Mouse (Mus musculus) small intestine, adult 2 months (tissue): ENCODE measurements around the gene Fam120b. TPM values are rescaled to one million over a fixed set of nuclear protein-coding genes. Genes with fewer than 3 reads are reported as not detected.
A peak's percentile ranks its signal among the peaks of the same experiment; 100 is the strongest.

ENCODE experiments used
- H3K27ac ChIP-seq: fragments of 200-500 bp; 2 replicates; pipeline ENCODE4 v1.5.1; 2012; ENCODE audit warnings: low read depth, low read length, control low read depth, inconsistent platforms; ENCODE audit not compliant: insufficient read depth
- H3K27me3 ChIP-seq: fragments of 200-500 bp; 2 replicates; pipeline ENCODE4 v1.6.1; 2012; ENCODE audit warnings: mild to moderate bottlenecking, moderate library complexity, low read length, inconsistent platforms; ENCODE audit not compliant: control insufficient read depth, insufficient read depth
- H3K36me3 ChIP-seq: fragments of 200-500 bp; 2 replicates; pipeline ENCODE4 v1.6.1; 2012; ENCODE audit warnings: mild to moderate bottlenecking, low read length, control low read depth, inconsistent platforms; ENCODE audit not compliant: control insufficient read depth, insufficient read depth
- H3K4me1 ChIP-seq: fragments of 200-500 bp; 2 replicates; pipeline ENCODE4 v1.6.1; 2012; ENCODE audit warnings: low read length, inconsistent platforms, mixed read lengths; ENCODE audit not compliant: control insufficient read depth, insufficient read depth, insufficient read length
- H3K4me3 ChIP-seq: fragments of 200-500 bp; 2 replicates; pipeline ENCODE4 v1.5.1; 2012; ENCODE audit warnings: low read depth, mild to moderate bottlenecking, control low read depth, inconsistent platforms, low read length, moderate library complexity
- CTCF ChIP-seq: fragments of 200-500 bp; IDR thresholded peaks from 2 replicates; pipeline ENCODE4 v1.5.1; 2012; ENCODE audit warnings: low read depth, mild to moderate bottlenecking, control low read depth, inconsistent platforms, low read length, moderate library complexity, mixed read lengths; ENCODE audit not compliant: insufficient replicate concordance, insufficient read length; ENCODE audit errors: extremely low read depth
- POLR2A ChIP-seq: fragments of 200-500 bp; IDR thresholded peaks from 2 replicates; pipeline ENCODE4 v1.6.1; 2012; ENCODE audit warnings: low read depth, mild to moderate bottlenecking, control low read depth, inconsistent platforms, low read length, moderate library complexity
- WGBS: fragments of 180-500 bp; shearing (Covaris S2); methylation state at CpG from one replicate; pipeline ENCODE4 v1.1.7; 2018; 5-methylcytosine and 5-hydroxymethylcytosine counted together
- polyA plus RNA-seq: library from polyadenylated mRNA; depleted of rRNA; stranded (reverse); fragments of >200 nt; gene quantifications from 2 replicates; pipeline ENCODE4 v1.2.3, GENCODE M21; 2012

Gene Fam120b
- polyA plus RNA-seq, 1 experiment: 7.6 TPM

DNA sequence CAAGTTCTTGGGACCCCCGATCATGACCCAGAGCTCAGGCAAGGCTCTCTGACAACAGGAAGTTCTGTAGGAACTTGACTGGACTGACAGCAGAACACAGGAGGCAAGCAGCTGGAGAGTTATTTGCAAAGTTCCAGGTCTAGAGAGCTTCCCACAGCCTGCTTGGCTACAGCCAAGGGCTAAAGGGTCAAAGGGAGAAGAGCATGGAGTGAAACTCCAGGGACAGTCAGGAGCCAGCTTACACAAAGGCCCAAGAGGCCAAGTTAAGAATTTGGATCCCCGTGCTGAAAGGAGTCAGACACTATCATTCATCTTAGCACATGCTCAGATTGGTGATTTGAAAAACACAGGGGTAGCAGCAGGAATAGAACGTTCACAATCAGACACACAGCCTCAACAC, 32.3 kb upstream of the Fam120b start:
- TF ChIP-seq CTCF (no peak), POLR2A (no peak)
- 70% methylated on average over 3 of the region's 3 CpGs for WGBS
- Histone ChIP-seq H3K4me3 (no peak overlapping the region), H3K36me3 (peaks cover 19% of the 10 kb centered on the region), H3K27ac (no peak overlapping the region), H3K27me3 (no peaks in the 10 kb centered on the region), H3K4me1 (peaks cover 3% of the 10 kb centered on the region)

DNA sequence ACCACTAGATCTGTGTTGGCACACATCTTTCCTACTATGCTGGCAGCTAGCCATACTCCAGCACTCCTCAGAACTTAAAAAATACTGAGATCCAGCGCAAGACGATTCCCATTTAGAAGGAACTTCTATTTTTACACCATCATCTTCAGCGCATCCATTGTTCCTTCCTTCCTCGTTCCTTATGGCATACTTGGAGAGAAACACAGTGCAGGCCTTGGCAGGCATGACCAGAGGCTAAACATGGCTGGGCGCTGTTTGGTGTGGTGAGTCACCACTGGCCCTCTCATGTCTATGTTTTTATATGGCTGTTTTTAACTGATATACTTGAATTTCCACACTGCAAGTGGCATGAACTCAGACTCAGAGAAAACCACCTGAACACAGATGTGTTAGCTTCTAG, 30.4 kb upstream of the Fam120b start:
- Histone ChIP-seq H3K4me3 (no peak overlapping the region), H3K27ac (no peak overlapping the region), H3K27me3 (no peaks in the 10 kb centered on the region), H3K4me1 (peaks cover 4% of the 10 kb centered on the region), H3K36me3 (peaks cover 37% of the 10 kb centered on the region)
- 68% methylated on average over 5 of the region's 5 CpGs for WGBS
- TF ChIP-seq POLR2A (no peak), CTCF (no peak)

DNA sequence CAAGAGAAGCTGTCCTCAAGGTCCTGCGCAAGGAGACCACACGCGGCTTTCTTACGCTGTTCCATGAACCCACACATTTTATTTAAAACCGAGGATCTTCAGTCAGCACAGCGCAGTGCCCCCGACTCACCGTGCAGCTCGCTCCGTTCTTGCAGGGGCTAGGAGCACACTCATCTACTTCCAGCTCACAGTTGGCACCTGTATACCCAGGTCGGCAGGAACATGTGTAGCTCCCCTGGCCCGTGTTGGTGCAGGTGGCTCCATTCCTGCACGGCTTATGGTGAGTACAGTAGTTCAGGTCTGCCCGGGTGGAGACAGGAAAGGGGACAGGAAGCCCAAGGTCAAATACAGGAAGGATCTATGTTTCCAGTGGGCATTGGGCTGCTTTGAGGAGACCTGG, 25.6 kb upstream of the Fam120b start:
- TF ChIP-seq CTCF: no peak
- TF ChIP-seq POLR2A: no peak
- peaks cover 52% of the 10 kb centered on the region for H3K36me3 ChIP-seq
- WGBS: 86% methylated on average over 14 of the region's 14 CpGs
- no peak overlapping the region for H3K27ac ChIP-seq
- no peak overlapping the region for H3K4me3 ChIP-seq
- peaks cover 17% of the 10 kb centered on the region for H3K4me1 ChIP-seq
- H3K27me3 ChIP-seq: no peaks in the 10 kb centered on the region

DNA sequence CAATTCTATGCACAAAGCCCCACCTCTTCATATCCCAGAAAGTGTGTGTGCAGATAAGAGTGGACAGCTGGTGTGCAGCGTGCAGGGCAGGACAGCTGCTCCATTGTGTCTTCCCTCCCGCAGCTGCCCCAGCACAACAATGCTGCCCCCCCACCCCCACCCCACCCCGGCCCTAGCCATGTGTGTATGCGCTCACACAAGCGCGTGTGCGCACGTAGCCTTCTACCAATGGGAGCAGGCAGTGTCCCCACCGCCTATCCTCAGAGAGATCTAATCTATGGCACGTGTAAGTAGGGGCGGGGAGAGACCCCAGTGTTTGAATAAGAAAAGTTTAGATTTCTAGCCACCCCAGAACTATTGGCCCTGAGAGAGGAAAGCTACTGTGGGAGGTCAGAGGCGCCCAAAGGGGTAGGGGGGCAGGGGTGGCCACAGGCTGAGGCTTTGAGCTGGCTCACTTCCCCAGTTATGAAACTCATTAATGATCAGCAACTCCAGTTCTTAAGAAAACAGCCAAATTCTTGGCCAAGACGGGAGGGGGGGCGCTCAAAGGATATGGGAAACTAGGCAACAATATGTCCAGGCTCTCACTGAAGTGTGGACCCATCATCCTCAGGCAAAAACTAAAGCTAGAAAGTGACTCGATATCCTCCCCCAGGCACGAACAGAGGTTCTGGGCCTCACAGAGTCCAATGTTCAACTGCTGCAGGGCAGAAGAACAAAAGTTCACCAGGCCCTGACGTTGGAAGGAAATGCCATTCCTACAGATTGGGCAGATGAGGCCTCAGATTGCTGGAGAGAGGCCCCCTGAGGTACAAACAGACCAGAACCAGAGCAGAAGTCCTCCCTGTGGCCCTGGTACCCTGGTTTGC, 23.8 kb upstream of the Fam120b start:
- TF ChIP-seq CTCF (no peak), POLR2A (no peak)
- H3K27ac ChIP-seq: peak overlapping the region; percentile 86
- peaks cover 17% of the 10 kb centered on the region for H3K4me1 ChIP-seq
- H3K4me3 ChIP-seq: peak overlapping the region; percentile 51
- no peaks in the 10 kb centered on the region for H3K27me3 ChIP-seq
- WGBS: 37% methylated on average over 17 of the region's 17 CpGs
- peaks cover 44% of the 10 kb centered on the region for H3K36me3 ChIP-seq

- TF ChIP-seq POLR2A (no peak), CTCF (0 out of 2 replicates have a peak, but pooled peaks have one; percentile 13)
- peak overlapping the region; percentile 86 for H3K27ac ChIP-seq
- peak overlapping the region; percentile 51 for H3K4me3 ChIP-seq
- H3K4me1 ChIP-seq: peaks cover 17% of the 10 kb centered on the region
- peaks cover 38% of the 10 kb centered on the region for H3K36me3 ChIP-seq
- WGBS: 76% methylated on average over 15 of the region's 15 CpGs
- H3K27me3 ChIP-seq: no peaks in the 10 kb centered on the region
Observed at GRCm38 (mm10) chr17:15372931-15373652, 22.9 kb upstream of the Fam120b start.

GRCm38 (mm10) chr17:15374321-15375141, 21.5 kb upstream of the Fam120b start:
- H3K27me3 ChIP-seq: no peaks in the 10 kb centered on the region
- H3K27ac ChIP-seq: peak overlapping the region; percentile 94
- peaks cover 26% of the 10 kb centered on the region for H3K36me3 ChIP-seq
- TF ChIP-seq CTCF (no peak), POLR2A (no peak)
- 2% methylated on average over 50 of the region's 50 CpGs for WGBS
- peak overlapping the region; percentile 93 for H3K4me3 ChIP-seq
- H3K4me1 ChIP-seq: peaks cover 17% of the 10 kb centered on the region; the same call in 1 of the 2 replicates
